Comparison of ENCODE assay signal across 8 mouse cellular contexts in the genomic region with DNA sequence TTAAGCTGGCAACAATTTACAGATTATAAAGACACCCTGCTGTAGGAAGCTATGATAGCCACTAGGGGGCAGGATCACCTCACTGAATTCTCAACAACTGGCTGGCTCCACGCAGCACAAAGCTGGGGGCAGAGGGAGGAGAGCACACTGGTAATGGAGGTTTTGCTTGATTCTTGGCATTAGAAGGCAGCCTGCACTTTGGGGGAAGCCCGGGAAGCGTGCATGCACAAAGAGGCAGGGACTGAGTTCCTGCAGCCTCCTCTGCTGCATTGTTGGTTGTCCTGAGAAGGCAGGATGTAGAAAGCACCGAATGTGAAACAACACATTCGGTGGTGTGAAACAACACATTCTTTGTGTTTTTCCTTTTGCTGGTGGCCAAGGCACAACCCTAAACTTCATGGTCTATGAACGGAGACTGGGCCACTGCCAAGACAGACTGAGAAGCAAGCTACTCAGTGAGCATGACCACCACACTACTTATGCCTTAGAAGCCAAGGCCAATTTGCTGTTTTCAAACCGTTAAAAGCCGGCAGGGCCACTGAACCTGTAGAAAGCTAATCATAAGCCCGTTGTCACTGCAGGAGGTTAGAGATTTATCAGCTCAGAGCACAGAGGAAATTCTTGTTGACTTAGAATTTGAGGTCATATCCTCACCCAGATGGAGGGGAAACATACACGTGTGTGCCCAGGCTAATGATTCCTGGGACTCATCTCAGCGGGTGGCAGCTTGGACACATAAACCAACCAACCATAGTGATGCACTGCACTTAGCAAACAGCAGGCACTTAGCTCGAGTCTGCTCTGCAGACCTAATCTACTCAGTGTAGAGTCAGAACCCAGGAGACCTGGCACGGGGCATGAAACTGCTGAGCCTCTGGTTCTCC.
DNase-seq lines count a peak whose midpoint lies in the region; ATAC-seq lines count a peak whose summit lies in the region.

No protein-coding gene starts in this region.

- no peak overlapping the region for H3K27ac ChIP-seq in liver, embryonic 12.5 days
- H3K27ac ChIP-seq in intestine, embryonic 15.5 days, result no peak overlapping the region
- H3K27ac ChIP-seq in midbrain, embryonic 11.5 days (ENCODE audit: low read depth, low read length), result no peak overlapping the region

- intact Hi-C loops in gastrocnemius, postnatal 36 days (cut with DNase I), result loop anchor here (1.0 to 10.0 kb wide), 3 partner anchors 99 to 530 kb away; no protein-coding TSS in a partner anchor
- intact Hi-C loops in left cerebral cortex, postnatal 10 days (cut with DNase I), result loop anchor here (2.0 to 5.0 kb wide), 4 partner anchors 98 to 713 kb away; no protein-coding TSS in a partner anchor

- peak; percentile 56 for DNase-seq in liver
- DNase-seq in embryo, embryonic 11.5 days (ENCODE audit: low read depth, low spot score), result peak; percentile 67
- DNase-seq in gastrocnemius, postnatal 36 days, result peak; percentile 45 to 52
- peak; percentile 76 to 79 for DNase-seq in left cerebral cortex, postnatal 10 days (ENCODE audit: extremely low spot score in 1 of 2, low spot score in 2 of 2)
- DNase-seq in midbrain, embryonic 11.5 days (ENCODE audit: low spot score, missing footprints), result peak; percentile 95
- peak; percentile 72 for DNase-seq in right cerebral cortex, postnatal 4 days

- no peaks in the 10 kb centered on the region for H3K36me3 ChIP-seq in liver, embryonic 12.5 days
- no peaks in the 10 kb centered on the region for H3K36me3 ChIP-seq in intestine, embryonic 15.5 days
- H3K36me3 ChIP-seq in midbrain, embryonic 11.5 days (ENCODE audit: control insufficient read depth, insufficient read depth, low read length), result no peaks in the 10 kb centered on the region

- H3K4me2 ChIP-seq in liver, embryonic 12.5 days, result no peak overlapping the region
- H3K4me2 ChIP-seq in intestine, embryonic 15.5 days (replicated peaks), result peak overlapping the region; percentile 46
- no peak overlapping the region for H3K4me2 ChIP-seq in midbrain, embryonic 11.5 days

- no peaks in the 10 kb centered on the region for H3K4me1 ChIP-seq in liver, embryonic 12.5 days
- 0 out of 2 replicates have a peak, but pooled peaks cover 5% of the 10 kb centered on the region for H3K4me1 ChIP-seq in intestine, embryonic 15.5 days (replicated peaks)
- H3K4me1 ChIP-seq in midbrain, embryonic 11.5 days (ENCODE audit: control insufficient read depth, insufficient read depth, low read length), result no peaks in the 10 kb centered on the region

- no peak overlapping the region for H3K4me3 ChIP-seq in liver, embryonic 12.5 days
- no peak overlapping the region for H3K4me3 ChIP-seq in intestine, embryonic 15.5 days (replicated peaks)
- H3K4me3 ChIP-seq in midbrain, embryonic 11.5 days (ENCODE audit: low read depth, low read length), result no peak overlapping the region

- no peaks in the 10 kb centered on the region for H3K9me3 ChIP-seq in liver, embryonic 12.5 days (replicated peaks)
- H3K9me3 ChIP-seq in intestine, embryonic 15.5 days, result no peaks in the 10 kb centered on the region
- no peaks in the 10 kb centered on the region for H3K9me3 ChIP-seq in midbrain, embryonic 11.5 days (ENCODE audit: control insufficient read depth, low read length)

- WGBS in liver, embryonic 12.5 days (ENCODE audit: insufficient replicate concordance), result 40% methylated on average over 13 of the region's 13 CpGs
- WGBS in intestine, embryonic 15.5 days, result 36% methylated on average over 13 of the region's 13 CpGs
- 48% methylated on average over 13 of the region's 13 CpGs for WGBS in midbrain, embryonic 11.5 days

- H3K9ac ChIP-seq in liver, embryonic 12.5 days, result no peak overlapping the region
- no peak overlapping the region for H3K9ac ChIP-seq in intestine, embryonic 15.5 days
- peak overlapping the region; percentile 33; the same call in 1 of the 2 replicates for H3K9ac ChIP-seq in midbrain, embryonic 11.5 days (ENCODE audit: low read length)

- ATAC-seq in liver, embryonic 12.5 days, result no peak
- ATAC-seq in intestine, embryonic 15.5 days, result peak; percentile 80
- peak; percentile 91 for ATAC-seq in midbrain, embryonic 11.5 days (ENCODE audit: low FRiP score)

- no peaks in the 10 kb centered on the region for H3K27me3 ChIP-seq in liver, embryonic 12.5 days (replicated peaks)
- no peaks in the 10 kb centered on the region for H3K27me3 ChIP-seq in intestine, embryonic 15.5 days (replicated peaks)
- no peaks in the 10 kb centered on the region for H3K27me3 ChIP-seq in midbrain, embryonic 11.5 days (ENCODE audit: control insufficient read depth, insufficient read depth, low read length)
